Mouse (Mus musculus): Measurements from ENCODE around the gene Lgr4. TPM values are rescaled to one million over a fixed set of nuclear protein-coding genes. Genes with fewer than 3 reads are reported as not detected.

Gene Lgr4
- polyA plus RNA-seq, 1 experiment: 0.02 TPM

- Histone ChIP-seq H3K4me3 (replicated peaks) (no peak overlapping the region), H3K4me1 (no peaks in the 10 kb centered on the region; the same call in 1 of the 2 replicates), H3K36me3 (replicated peaks; ENCODE audit: low read length) (no peaks in the 10 kb centered on the region), H3K27me3 (replicated peaks) (no peaks in the 10 kb centered on the region), H3K9me3 (no peaks in the 10 kb centered on the region; the same call in 1 of the 2 replicates)
- TF ChIP-seq FLI1 (IDR thresholded peaks at IDR 0.05; ENCODE audit: low read length): no peak
- TF ChIP-seq GATA1 (IDR thresholded peaks at IDR 0.05; ENCODE audit: borderline replicate concordance, low read length): no peak
These were observed 66.0 kb downstream of the Lgr4 start for GRCm38 (mm10) chr2:109983435-109983834.

GRCm38 (mm10) chr2:109984930-109985329 is 67.5 kb downstream of the Lgr4 start:
- TF ChIP-seq FLI1 (IDR thresholded peaks at IDR 0.05; ENCODE audit: low read length): no peak
- TF ChIP-seq GATA1 (IDR thresholded peaks at IDR 0.05; ENCODE audit: borderline replicate concordance, low read length): no peak
- H3K36me3 ChIP-seq (replicated peaks; ENCODE audit: low read length): no peaks in the 10 kb centered on the region
- H3K4me1 ChIP-seq: no peaks in the 10 kb centered on the region; the same call in 1 of the 2 replicates
- no peaks in the 10 kb centered on the region; the same call in 1 of the 2 replicates for H3K9me3 ChIP-seq
- no peak overlapping the region for H3K4me3 ChIP-seq (replicated peaks)
- no peaks in the 10 kb centered on the region for H3K27me3 ChIP-seq (replicated peaks)

- Histone ChIP-seq H3K9me3 (no peaks in the 10 kb centered on the region; the same call in 1 of the 2 replicates), H3K27me3 (replicated peaks) (no peaks in the 10 kb centered on the region), H3K4me1 (no peaks in the 10 kb centered on the region; the same call in 1 of the 2 replicates), H3K4me3 (replicated peaks) (no peak overlapping the region), H3K36me3 (replicated peaks; ENCODE audit: low read length) (no peaks in the 10 kb centered on the region)
- no peak for TF ChIP-seq FLI1 (IDR thresholded peaks at IDR 0.05; ENCODE audit: low read length)
- no peak for TF ChIP-seq GATA1 (IDR thresholded peaks at IDR 0.05; ENCODE audit: borderline replicate concordance, low read length)
These were observed 68.1 kb downstream of the Lgr4 start for GRCm38 (mm10) chr2:109985560-109985959.

GRCm38 (mm10) chr2:109986036-109986785 is 68.8 kb downstream of the Lgr4 start:
- no peaks in the 10 kb centered on the region; the same call in 1 of the 2 replicates for H3K4me1 ChIP-seq

GRCm38 (mm10) chr2:109987946-109988345 is 70.5 kb downstream of the Lgr4 start:
- Histone ChIP-seq H3K4me1 (no peaks in the 10 kb centered on the region; the same call in 1 of the 2 replicates), H3K9me3 (no peaks in the 10 kb centered on the region; the same call in 1 of the 2 replicates), H3K27me3 (replicated peaks) (no peaks in the 10 kb centered on the region), H3K36me3 (replicated peaks; ENCODE audit: low read length) (no peaks in the 10 kb centered on the region), H3K4me3 (replicated peaks) (no peak overlapping the region)
- TF ChIP-seq FLI1 (IDR thresholded peaks at IDR 0.05; ENCODE audit: low read length) (no peak), GATA1 (IDR thresholded peaks at IDR 0.05; ENCODE audit: borderline replicate concordance, low read length) (no peak)

More at GRCm38 (mm10) chr2:109986036-109986785, 68.8 kb downstream of the Lgr4 start:
- TF ChIP-seq FLI1 (IDR thresholded peaks at IDR 0.05; ENCODE audit: low read length) (no peak), GATA1 (IDR thresholded peaks at IDR 0.05; ENCODE audit: borderline replicate concordance, low read length) (no peak)
- Histone ChIP-seq H3K36me3 (replicated peaks; ENCODE audit: low read length) (no peaks in the 10 kb centered on the region), H3K9me3 (no peaks in the 10 kb centered on the region; the same call in 1 of the 2 replicates), H3K27me3 (replicated peaks) (no peaks in the 10 kb centered on the region), H3K4me3 (replicated peaks) (no peak overlapping the region)

- Histone ChIP-seq H3K9me3 (no peaks in the 10 kb centered on the region; the same call in 1 of the 2 replicates), H3K4me3 (replicated peaks) (no peak overlapping the region), H3K4me1 (no peaks in the 10 kb centered on the region; the same call in 1 of the 2 replicates), H3K27me3 (replicated peaks) (no peaks in the 10 kb centered on the region), H3K36me3 (replicated peaks; ENCODE audit: low read length) (no peaks in the 10 kb centered on the region)
- TF ChIP-seq GATA1 (IDR thresholded peaks at IDR 0.05; ENCODE audit: borderline replicate concordance, low read length) (no peak), FLI1 (IDR thresholded peaks at IDR 0.05; ENCODE audit: low read length) (no peak)
These were observed 71.7 kb downstream of the Lgr4 start for GRCm38 (mm10) chr2:109989196-109989595.

- Histone ChIP-seq H3K4me3 (replicated peaks) (no peak overlapping the region), H3K27me3 (replicated peaks) (no peaks in the 10 kb centered on the region), H3K36me3 (replicated peaks; ENCODE audit: low read length) (no peaks in the 10 kb centered on the region), H3K9me3 (no peaks in the 10 kb centered on the region; the same call in 1 of the 2 replicates), H3K4me1 (no peaks in the 10 kb centered on the region; the same call in 1 of the 2 replicates)
- TF ChIP-seq FLI1 (IDR thresholded peaks at IDR 0.05; ENCODE audit: low read length) (no peak), GATA1 (IDR thresholded peaks at IDR 0.05; ENCODE audit: borderline replicate concordance, low read length) (no peak)
These were observed 72.4 kb downstream of the Lgr4 start for GRCm38 (mm10) chr2:109989679-109990473.

GRCm38 (mm10) chr2:109991754-109992153 is 74.3 kb downstream of the Lgr4 start:
- no peak overlapping the region for H3K4me3 ChIP-seq (replicated peaks)
- no peak for TF ChIP-seq FLI1 (IDR thresholded peaks at IDR 0.05; ENCODE audit: low read length)
- no peak for TF ChIP-seq GATA1 (IDR thresholded peaks at IDR 0.05; ENCODE audit: borderline replicate concordance, low read length)
- H3K4me1 ChIP-seq: peaks cover 3% of the 10 kb centered on the region; the same call in 1 of the 2 replicates
- H3K9me3 ChIP-seq: no peaks in the 10 kb centered on the region
- no peaks in the 10 kb centered on the region for H3K27me3 ChIP-seq (replicated peaks)
- no peaks in the 10 kb centered on the region for H3K36me3 ChIP-seq (replicated peaks; ENCODE audit: low read length)

- TF ChIP-seq GATA1 (IDR thresholded peaks at IDR 0.05; ENCODE audit: borderline replicate concordance, low read length): no peak
- TF ChIP-seq FLI1 (IDR thresholded peaks at IDR 0.05; ENCODE audit: low read length): no peak
- H3K4me1 ChIP-seq: peaks cover 3% of the 10 kb centered on the region; the same call in 1 of the 2 replicates
- no peaks in the 10 kb centered on the region for H3K9me3 ChIP-seq
- no peaks in the 10 kb centered on the region for H3K27me3 ChIP-seq (replicated peaks)
- H3K4me3 ChIP-seq (replicated peaks): no peak overlapping the region
- H3K36me3 ChIP-seq (replicated peaks; ENCODE audit: low read length): no peaks in the 10 kb centered on the region
These were observed 75.1 kb downstream of the Lgr4 start for GRCm38 (mm10) chr2:109992448-109993073.

Measured in megakaryocyte, embryonic 14.5 days (primary cell).